Mouse (Mus musculus): ENCODE results near the gene Prss28.

The Prss28 gene

GRCm38 (mm10) chr17:25345462-25345861 is 37.0 kb downstream of the Prss28 start, which contains the start of gene Tpsab1:
Tpsab1 (minus strand) TSS chr17:25345562.
- DNase-seq = no peak

- no peak for DNase-seq
Observed at GRCm38 (mm10) chr17:25361291-25361690, 52.8 kb downstream of the Prss28 start.

All from cerebellum, adult 8-10 months (tissue).